Mouse (Mus musculus) forebrain, postnatal 0 days (tissue): ENCODE measurements at regions not wholly inside any gene's neighbourhood (a gene's known extent, or its start where the extent isn't known, plus 50 kb on each side); places are given as distances from the start of the nearest gene placed in this dataset.

Experiments
- ATAC-seq: fragments of 200-750 bp; cut with Nextera tagmentation; 2 replicates; pipeline ENCODE4 v1.8.0; 2017; ENCODE audit warnings: mild to moderate bottlenecking, moderate library complexity
- DNase-seq: peaks from one replicate; pipeline ENCODE4 v3.0.0-alpha.2; 2015
- H3K27ac ChIP-seq: fragments of 300-500 bp; sonication (generic); 2 replicates; pipeline ENCODE4 v1.5.1; 2014; ENCODE audit warnings: low read depth, mild to moderate bottlenecking, antibody characterized with exemption, low read length, moderate library complexity, mixed read lengths
- H3K27me3 ChIP-seq: fragments of 300-500 bp; sonication (generic); 2 replicates; pipeline ENCODE4 v1.6.1; 2014; ENCODE audit warnings: mild to moderate bottlenecking, low read length, mixed read lengths; ENCODE audit not compliant: insufficient read depth
- H3K36me3 ChIP-seq: fragments of 300-500 bp; sonication (generic); 2 replicates; pipeline ENCODE4 v1.6.1; 2014; ENCODE audit warnings: mild to moderate bottlenecking, moderate library complexity; ENCODE audit not compliant: insufficient read depth
- H3K4me1 ChIP-seq: fragments of 300-500 bp; sonication (generic); 2 replicates; pipeline ENCODE4 v1.6.1; 2014; ENCODE audit warnings: antibody characterized with exemption; ENCODE audit not compliant: insufficient read depth
- H3K4me2 ChIP-seq: fragments of 300-500 bp; sonication (generic); 2 replicates; pipeline ENCODE4 v1.6.1; 2014; ENCODE audit warnings: low read depth, mild to moderate bottlenecking, moderate library complexity
- H3K4me3 ChIP-seq: fragments of 300-500 bp; sonication (generic); 2 replicates; pipeline ENCODE4 v1.5.1; 2014; ENCODE audit warnings: low read depth, low read length, mixed read lengths
- H3K9ac ChIP-seq: fragments of 300-500 bp; sonication (generic); 2 replicates; pipeline ENCODE4 v1.6.1; 2014; ENCODE audit warnings: mild to moderate bottlenecking
- H3K9me3 ChIP-seq: fragments of 300-500 bp; sonication (generic); 2 replicates; pipeline ENCODE4 v1.6.1; 2016; ENCODE audit warnings: low read length
- CTCF ChIP-seq: sonication (generic); IDR thresholded peaks from 2 replicates; pipeline ENCODE4 v1.5.1; 2016; ENCODE audit warnings: antibody characterized with exemption, control low read depth, low read depth
- WGBS: fragments of 180-500 bp; shearing (Covaris S2); extraction: QIAGEN DNeasy Blood & Tissue Kit; methylation state at CpG from one replicate; pipeline ENCODE4 v1.1.7; 2014; 5-methylcytosine and 5-hydroxymethylcytosine counted together

DNA sequence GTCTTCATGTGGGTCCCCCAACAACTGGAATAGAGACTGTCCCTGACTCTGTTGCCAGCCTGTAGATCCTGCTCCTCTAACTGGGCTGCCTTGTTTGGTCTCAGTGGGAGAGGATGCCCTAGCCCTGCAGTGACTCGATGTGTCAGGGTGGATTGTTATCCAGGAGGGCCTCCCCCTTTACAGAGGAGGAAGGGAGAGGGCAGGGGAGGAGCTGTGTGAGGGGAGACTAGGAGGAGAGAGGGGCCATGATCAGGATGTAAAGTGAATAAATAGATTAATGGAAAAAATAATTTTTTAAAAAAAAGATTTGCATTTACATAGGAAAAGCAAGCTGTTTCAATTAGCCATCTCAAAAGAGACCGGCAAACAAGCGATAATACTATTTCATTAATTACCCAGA is 80.1 kb upstream of the Ndufb6 start:
- no peaks in the 10 kb centered on the region for H3K9me3 ChIP-seq
- no peak for TF ChIP-seq CTCF
- DNase-seq (no peak), ATAC-seq (no peak)
- no peak overlapping the region for H3K27ac ChIP-seq
- H3K36me3 ChIP-seq = no peaks in the 10 kb centered on the region
- no peaks in the 10 kb centered on the region for H3K4me1 ChIP-seq
- H3K9ac ChIP-seq = no peak overlapping the region
- H3K4me2 ChIP-seq = no peak overlapping the region
- H3K4me3 ChIP-seq = no peak overlapping the region
- H3K27me3 ChIP-seq = no peaks in the 10 kb centered on the region
- WGBS = 21% methylated on average over 3 of the region's 3 CpGs

DNA sequence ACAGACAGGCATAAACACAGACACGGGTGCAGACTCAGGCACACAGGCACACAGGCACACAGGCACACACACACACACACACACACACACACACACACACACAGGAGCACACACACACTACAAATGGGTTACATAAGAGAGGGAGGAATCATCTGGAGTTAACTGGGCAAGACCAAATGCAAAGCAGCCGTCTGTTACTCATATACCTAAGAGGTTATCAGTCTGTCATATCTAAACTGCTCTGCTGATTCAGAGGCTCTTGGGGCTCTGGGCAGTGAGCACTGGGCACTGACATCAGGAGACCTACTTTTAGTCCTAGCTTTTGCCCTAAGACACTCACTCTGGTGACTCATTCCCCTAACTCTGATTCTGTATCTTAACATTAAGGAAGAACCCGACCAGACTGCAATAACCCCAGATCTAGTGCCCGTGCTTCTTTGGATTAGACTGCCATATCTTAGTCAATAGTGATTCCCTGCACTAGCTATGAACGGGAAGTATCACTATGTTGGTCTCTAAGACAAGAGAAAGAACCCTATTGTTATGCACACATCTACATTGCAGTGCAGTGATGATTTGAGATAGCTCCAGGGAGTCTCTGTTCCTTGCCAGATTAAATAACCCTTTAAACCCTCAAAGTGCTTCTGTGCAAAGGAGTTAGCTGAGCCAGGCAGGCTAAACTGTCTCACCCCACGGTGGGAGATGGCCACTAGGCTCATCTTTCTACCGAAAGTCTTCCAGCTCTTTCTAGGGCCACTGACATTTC is 78.0 kb upstream of the Ndufb6 start:
- no peak overlapping the region for H3K9ac ChIP-seq
- no peaks in the 10 kb centered on the region for H3K36me3 ChIP-seq
- H3K4me1 ChIP-seq = no peaks in the 10 kb centered on the region
- no peak for DNase-seq
- no peaks in the 10 kb centered on the region for H3K9me3 ChIP-seq
- H3K27ac ChIP-seq = no peak overlapping the region
- WGBS = 58% methylated on average over 7 of the region's 7 CpGs
- H3K4me2 ChIP-seq = no peak overlapping the region
- no peak for ATAC-seq
- no peak overlapping the region for H3K4me3 ChIP-seq
- TF ChIP-seq CTCF = no peak
- H3K27me3 ChIP-seq = no peaks in the 10 kb centered on the region

DNA sequence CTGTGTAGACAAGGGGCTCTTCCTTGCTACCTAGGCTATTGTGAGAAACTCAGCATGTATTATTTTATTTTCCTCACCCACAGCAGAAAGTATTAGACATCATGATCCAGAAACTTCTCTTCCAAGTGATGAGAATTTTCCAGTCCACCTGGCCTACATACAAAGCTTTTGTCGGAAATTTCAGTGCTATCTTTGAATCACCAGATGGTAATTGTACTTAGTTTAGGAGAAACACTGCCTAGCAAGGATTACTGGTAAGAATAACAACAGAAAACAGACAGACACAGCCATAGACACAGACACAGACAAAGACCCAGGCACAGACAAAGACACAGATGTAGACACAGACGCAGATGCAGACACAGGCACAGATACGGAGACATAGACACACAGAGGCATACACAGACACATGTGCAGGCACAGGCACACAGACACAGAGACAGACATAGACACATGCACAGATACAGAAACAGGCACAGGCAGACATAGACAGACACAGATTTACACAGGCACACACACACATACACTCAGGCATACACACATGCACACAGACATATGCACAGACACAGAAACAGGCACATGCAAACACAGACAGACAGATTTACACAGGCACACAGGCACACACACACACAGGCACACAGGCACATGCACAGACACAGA is 76.7 kb upstream of the Ndufb6 start:
- H3K4me1 ChIP-seq = no peaks in the 10 kb centered on the region
- no peak overlapping the region for H3K4me3 ChIP-seq
- H3K9ac ChIP-seq = no peak overlapping the region
- 67% methylated on average over 3 of the region's 3 CpGs for WGBS
- no peak overlapping the region for H3K4me2 ChIP-seq
- no peak overlapping the region for H3K27ac ChIP-seq
- no peaks in the 10 kb centered on the region for H3K36me3 ChIP-seq
- ATAC-seq (peak; percentile 55), DNase-seq (peak; percentile 25)
- no peak for TF ChIP-seq CTCF
- H3K27me3 ChIP-seq = no peaks in the 10 kb centered on the region
- H3K9me3 ChIP-seq = no peaks in the 10 kb centered on the region

DNA sequence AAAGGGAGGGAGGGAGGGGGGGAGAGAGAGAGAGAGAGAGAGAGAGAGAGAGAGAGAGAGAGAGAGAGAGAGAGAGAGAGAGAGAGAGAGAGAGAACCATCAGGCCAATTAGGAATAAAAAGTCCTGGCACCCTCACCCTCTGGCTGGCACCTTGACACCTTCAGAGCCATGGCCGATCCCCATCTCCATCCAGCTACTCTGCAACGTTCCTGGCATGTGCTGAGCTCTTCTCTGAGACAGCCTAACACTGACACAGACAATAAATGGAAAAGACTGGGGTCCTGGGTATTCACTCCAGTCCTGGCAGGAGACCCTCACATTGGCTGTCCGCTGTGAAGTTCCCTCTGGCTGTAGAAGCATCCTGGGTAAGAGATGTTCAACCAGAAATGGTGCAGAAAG is 75.2 kb upstream of the Ndufb6 start:
- H3K27me3 ChIP-seq = no peaks in the 10 kb centered on the region
- no peaks in the 10 kb centered on the region for H3K9me3 ChIP-seq
- H3K9ac ChIP-seq = no peak overlapping the region
- DNase-seq (no peak), ATAC-seq (no peak)
- no peaks in the 10 kb centered on the region for H3K36me3 ChIP-seq
- no peak overlapping the region for H3K27ac ChIP-seq
- 66% methylated on average over 3 of the region's 3 CpGs for WGBS
- TF ChIP-seq CTCF = no peak
- no peak overlapping the region for H3K4me3 ChIP-seq
- H3K4me2 ChIP-seq = no peak overlapping the region
- no peaks in the 10 kb centered on the region for H3K4me1 ChIP-seq

DNA sequence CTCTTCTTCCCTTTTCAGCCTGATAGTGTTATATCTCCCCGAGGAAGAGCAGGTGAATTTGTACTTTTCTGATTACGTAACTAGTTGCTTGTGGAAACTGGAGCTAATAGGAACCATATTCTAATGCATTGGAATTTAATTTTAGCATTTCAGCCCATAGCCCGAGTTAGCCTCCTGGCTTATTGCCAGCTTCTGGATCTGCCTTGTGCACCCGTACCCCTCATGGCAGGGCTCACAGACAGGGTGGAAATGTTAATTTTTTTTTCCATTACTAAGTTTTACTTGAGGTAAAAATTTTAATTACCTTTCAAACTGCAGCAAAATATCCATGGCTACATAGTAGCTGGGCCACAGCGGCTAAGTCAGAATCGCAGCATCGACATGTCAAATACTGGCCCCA is 72.4 kb upstream of the Ndufb6 start:
- Histone ChIP-seq H3K9ac (no peak overlapping the region), H3K36me3 (no peaks in the 10 kb centered on the region), H3K4me1 (no peaks in the 10 kb centered on the region), H3K9me3 (no peaks in the 10 kb centered on the region), H3K4me3 (no peak overlapping the region), H3K27ac (no peak overlapping the region), H3K4me2 (no peak overlapping the region), H3K27me3 (no peaks in the 10 kb centered on the region)
- no peak for ATAC-seq
- TF ChIP-seq CTCF = no peak
- DNase-seq = no peak
- 67% methylated on average over 7 of the region's 7 CpGs for WGBS

DNA sequence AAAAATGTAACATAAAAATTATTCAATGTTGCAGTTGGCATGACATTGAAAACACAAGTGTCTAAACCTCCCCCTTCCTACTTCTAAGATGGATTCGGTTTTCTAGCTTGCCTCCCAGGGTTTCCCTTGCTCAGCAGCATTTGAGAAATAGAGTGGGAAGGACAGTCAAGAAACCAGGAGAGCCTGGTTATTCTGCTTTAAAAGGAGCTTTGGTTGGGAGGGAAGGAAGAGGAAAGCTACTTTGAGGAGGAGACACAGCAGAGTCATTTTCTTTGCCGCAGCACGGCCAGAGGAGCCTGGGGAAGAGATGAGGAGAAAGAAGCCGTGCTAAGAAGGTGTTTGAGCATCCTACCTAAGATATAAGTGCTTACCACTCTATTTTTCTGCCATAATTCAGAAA is 71.9 kb upstream of the Ndufb6 start:
- Histone ChIP-seq H3K36me3 (no peaks in the 10 kb centered on the region), H3K4me2 (no peak overlapping the region), H3K27ac (no peak overlapping the region), H3K27me3 (no peaks in the 10 kb centered on the region), H3K4me3 (no peak overlapping the region), H3K4me1 (no peaks in the 10 kb centered on the region), H3K9ac (no peak overlapping the region), H3K9me3 (no peaks in the 10 kb centered on the region)
- ATAC-seq (no peak), DNase-seq (no peak)
- 80% methylated on average over 4 of the region's 4 CpGs for WGBS
- TF ChIP-seq CTCF = no peak

DNA sequence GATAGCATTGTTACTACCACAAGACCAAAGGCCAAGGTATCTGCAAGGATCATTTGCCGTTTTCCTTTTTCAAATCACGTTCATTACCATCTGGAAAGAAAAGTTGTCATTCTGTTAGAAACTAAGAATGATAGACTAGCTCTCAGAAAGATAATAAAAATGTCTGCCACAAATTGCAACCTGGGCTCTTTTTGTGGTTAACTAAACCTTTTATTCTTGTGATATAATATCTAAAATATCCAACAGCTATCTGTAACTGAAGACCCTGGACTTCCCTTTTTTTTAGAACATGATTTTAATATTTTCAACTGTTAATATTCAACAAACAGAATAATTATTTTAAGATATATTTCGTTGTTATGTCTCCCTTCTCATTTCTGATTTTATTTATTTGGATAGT is 66.6 kb upstream of the Ndufb6 start:
- Histone ChIP-seq H3K36me3 (no peaks in the 10 kb centered on the region), H3K9ac (no peak overlapping the region), H3K4me3 (no peak overlapping the region), H3K27ac (no peak overlapping the region), H3K4me1 (no peaks in the 10 kb centered on the region), H3K9me3 (no peaks in the 10 kb centered on the region), H3K4me2 (no peak overlapping the region), H3K27me3 (no peaks in the 10 kb centered on the region)
- no peak for TF ChIP-seq CTCF
- ATAC-seq (no peak), DNase-seq (no peak)
- WGBS = 67% methylated on average over 3 of the region's 3 CpGs
